Mouse (Mus musculus): ENCODE measurements at regions not wholly inside any gene's neighbourhood (a gene's known extent, or its start where the extent isn't known, plus 50 kb on each side); places are given as distances from the start of the nearest gene placed in this dataset.

GRCm38 (mm10) chr4:37445268-37445667, 493.7 kb upstream of the Lingo2 start:
- no peak for DNase-seq (ENCODE audit: low spot score in 2 of 2)
- intact Hi-C loops (cut with DNase I), result no loop called here

- DNase-seq (ENCODE audit: low spot score in 2 of 2), result no peak
- intact Hi-C loops (cut with DNase I), result no loop called here
These were observed 461.2 kb upstream of the Lingo2 start for GRCm38 (mm10) chr4:37412755-37413154.

GRCm38 (mm10) chr4:37388118-37388517, 436.6 kb upstream of the Lingo2 start:
- no peak for DNase-seq (ENCODE audit: low spot score in 2 of 2)
- intact Hi-C loops (cut with DNase I), result no loop called here

GRCm38 (mm10) chr4:37386882-37387281, 435.3 kb upstream of the Lingo2 start:
- intact Hi-C loops (cut with DNase I), result no loop called here

GRCm38 (mm10) chr4:37364209-37364608, 412.7 kb upstream of the Lingo2 start:
- intact Hi-C loops (cut with DNase I), result no loop called here

More at GRCm38 (mm10) chr4:37386882-37387281, 435.3 kb upstream of the Lingo2 start:
- no peak for DNase-seq (ENCODE audit: low spot score in 2 of 2)

GRCm38 (mm10) chr4:37361254-37361653, 409.7 kb upstream of the Lingo2 start:
- intact Hi-C loops (cut with DNase I), result no loop called here

More at GRCm38 (mm10) chr4:37364209-37364608, 412.7 kb upstream of the Lingo2 start:
- DNase-seq (ENCODE audit: low spot score in 2 of 2), result no peak

GRCm38 (mm10) chr4:37338376-37338775, 386.8 kb upstream of the Lingo2 start:
- DNase-seq (ENCODE audit: low spot score in 2 of 2), result no peak

More at GRCm38 (mm10) chr4:37361254-37361653, 409.7 kb upstream of the Lingo2 start:
- peak; percentile 8 to 21 for DNase-seq (ENCODE audit: low spot score in 2 of 2)

More at GRCm38 (mm10) chr4:37338376-37338775, 386.8 kb upstream of the Lingo2 start:
- intact Hi-C loops (cut with DNase I), result no loop called here

Measured in left cerebral cortex, postnatal 14 days (tissue).